Mouse (Mus musculus): ENCODE results near the gene Cdk2ap1.
"Not testable (repeated sequence)": the region's sequence is repeated elsewhere in the genome, so short reads cannot be mapped to it uniquely, and the experiment has no call there.

Gene Cdk2ap1

GRCm38 (mm10) chr5:124351111-124351560, 11.7 kb downstream of the Cdk2ap1 start:
- peak; percentile 65 to 74 for DNase-seq

GRCm38 (mm10) chr5:124350350-124350749, 12.5 kb downstream of the Cdk2ap1 start:
- DNase-seq: peak; percentile 19 to 35

GRCm38 (mm10) chr5:124349196-124349595, 13.7 kb downstream of the Cdk2ap1 start:
- DNase-seq: peak; percentile 83 to 87

- DNase-seq: no peak
Measured at GRCm38 (mm10) chr5:124342897-124343296, 20.0 kb downstream of the Cdk2ap1 start.

GRCm38 (mm10) chr5:124341753-124342339, 21.0 kb downstream of the Cdk2ap1 start:
- DNase-seq: peak in 1 of 2 experiments; percentile 33

- peak; percentile 73 to 83 for DNase-seq
Measured at GRCm38 (mm10) chr5:124338791-124339190, 24.1 kb downstream of the Cdk2ap1 start.

- peak; percentile 24 to 29 for DNase-seq
Measured at GRCm38 (mm10) chr5:124337909-124338308, 25.0 kb downstream of the Cdk2ap1 start.

- no peak for DNase-seq
Measured at GRCm38 (mm10) chr5:124337103-124337502, 25.8 kb downstream of the Cdk2ap1 start.

GRCm38 (mm10) chr5:124334392-124334791, 28.5 kb downstream of the Cdk2ap1 start:
- peak; percentile 53 to 64 for DNase-seq

- no peak for DNase-seq
Measured at GRCm38 (mm10) chr5:124330086-124330485, 32.8 kb downstream of the Cdk2ap1 start.

- peak; percentile 100 for DNase-seq
Measured at GRCm38 (mm10) chr5:124327510-124328364, 35.1 kb downstream of the Cdk2ap1 start, which contains the start of the genes Mphosph9 and 2810006K23Rik. Gene Mphosph9 (minus strand): TSS chr5:124327972. Gene 2810006K23Rik (plus strand): TSS chr5:124328089.

- DNase-seq: peak; percentile 28 to 36
Measured at GRCm38 (mm10) chr5:124326829-124327228, 36.1 kb downstream of the Cdk2ap1 start.

- DNase-seq: no peak
Measured at GRCm38 (mm10) chr5:124317648-124318047, 45.2 kb downstream of the Cdk2ap1 start.

GRCm38 (mm10) chr5:124315941-124316340, 46.9 kb downstream of the Cdk2ap1 start:
- peak; percentile 93 for DNase-seq

- DNase-seq: peak; percentile 65 to 67
Measured at GRCm38 (mm10) chr5:124315498-124315897, 47.4 kb downstream of the Cdk2ap1 start.

- DNase-seq: no peak
Measured at GRCm38 (mm10) chr5:124310091-124310490, 52.8 kb downstream of the Cdk2ap1 start.

GRCm38 (mm10) chr5:124309155-124309554, 53.7 kb downstream of the Cdk2ap1 start:
- DNase-seq: no peak

GRCm38 (mm10) chr5:124302853-124303252, 60.0 kb downstream of the Cdk2ap1 start:
- not testable (repeated sequence) for DNase-seq

GRCm38 (mm10) chr5:124300132-124300531, 62.8 kb downstream of the Cdk2ap1 start:
- no peak for DNase-seq

GRCm38 (mm10) chr5:124299307-124299706, 63.6 kb downstream of the Cdk2ap1 start:
- peak in 1 of 2 experiments; percentile 40 for DNase-seq

GRCm38 (mm10) chr5:124296475-124296874, 66.4 kb downstream of the Cdk2ap1 start:
- no peak for DNase-seq
